Mouse (Mus musculus) forebrain, embryonic 11.5 days (tissue): ENCODE data around the gene Pnpla5. TPM values are rescaled to one million over a fixed set of nuclear protein-coding genes. Genes with fewer than 3 reads are reported as not detected.
A peak's percentile ranks its signal among the peaks of the same experiment; 100 is the strongest.
"Not testable (repeated sequence)": the region's sequence is repeated elsewhere in the genome, so short reads cannot be mapped to it uniquely, and the experiment has no call there.

Experiments used
- ATAC-seq: fragments of 200-750 bp; cut with Nextera tagmentation; replicated peaks from 2 replicates; pipeline ENCODE4 v1.8.0; 2017; ENCODE audit warnings: moderate TSS enrichment; ENCODE audit not compliant: low FRiP score
- DNase-seq: peaks from one replicate; pipeline ENCODE4 v3.0.0-alpha.2; 2017; ENCODE audit warnings: low spot score
- H3K27ac ChIP-seq: fragments of 300-500 bp; sonication (generic); 2 replicates; pipeline ENCODE4 v1.5.1; 2014; ENCODE audit warnings: low read depth, low read length
- H3K27me3 ChIP-seq: fragments of 300-500 bp; sonication (generic); 2 replicates; pipeline ENCODE4 v1.6.1; 2014; ENCODE audit warnings: mild to moderate bottlenecking, low read length, mixed read lengths; ENCODE audit not compliant: control insufficient read depth, insufficient read depth
- H3K36me3 ChIP-seq: fragments of 300-500 bp; sonication (generic); 2 replicates; pipeline ENCODE4 v1.6.1; 2014; ENCODE audit warnings: mild to moderate bottlenecking, low read length, moderate library complexity, mixed read lengths; ENCODE audit not compliant: control insufficient read depth, insufficient read depth
- H3K4me1 ChIP-seq: fragments of 300-500 bp; sonication (generic); replicated peaks from 2 replicates; pipeline ENCODE4 v1.6.1; 2014; ENCODE audit warnings: low read length, mixed read lengths; ENCODE audit not compliant: control insufficient read depth, insufficient read depth
- H3K4me2 ChIP-seq: fragments of 300-500 bp; sonication (generic); 2 replicates; pipeline ENCODE4 v1.6.1; 2014; ENCODE audit warnings: low read depth, mild to moderate bottlenecking, low read length, moderate library complexity, mixed read lengths; ENCODE audit not compliant: severe bottlenecking
- H3K4me3 ChIP-seq: fragments of 300-500 bp; sonication (generic); 2 replicates; pipeline ENCODE4 v1.5.1; 2014; ENCODE audit warnings: low read depth, low read length
- H3K9ac ChIP-seq: fragments of 300-500 bp; sonication (generic); 2 replicates; pipeline ENCODE4 v1.6.1; 2014; ENCODE audit warnings: low read length
- H3K9me3 ChIP-seq: fragments of 300-500 bp; sonication (generic); 2 replicates; pipeline ENCODE4 v1.6.1; 2016; ENCODE audit warnings: low read length, mixed read lengths; ENCODE audit not compliant: control insufficient read depth
- WGBS: fragments of 180-500 bp; shearing (Covaris S2); extraction: QIAGEN DNeasy Blood & Tissue Kit; methylation state at CpG from one replicate; pipeline ENCODE4 v1.1.7; 2014; 5-methylcytosine and 5-hydroxymethylcytosine counted together
- polyA plus RNA-seq: library from polyadenylated mRNA; unstranded; fragments of >200 nt; fragmentation: Nextera tagmentation; extraction: Ambion mirVana; gene quantifications from 2 replicates; pipeline ENCODE4 v1.2.1, GENCODE M21; 2014

Gene Pnpla5
- not detected in 2 replicates for polyA plus RNA-seq

- DNase-seq, result no peak
- ATAC-seq, result no peak
- Histone ChIP-seq H3K9ac (no peak within 1 kb of the TSS), H3K4me3 (no peak within 1 kb of the TSS), H3K4me1 (no peaks in the 10 kb centered on the region), H3K27ac (no peak within 1 kb of the TSS), H3K4me2 (no peak within 1 kb of the TSS), H3K36me3 (no peaks in the 10 kb centered on the region), H3K9me3 (no peaks in the 10 kb centered on the region), H3K27me3 (no peaks in the 10 kb centered on the region)
- WGBS, result 70% methylated on average over 8 of the region's 8 CpGs
Observed at GRCm38 (mm10) chr15:84123075-84123474, at the start of gene Pnpla5. Gene Pnpla5, minus strand, starts transcription at chr15:84123175.

GRCm38 (mm10) chr15:84171166-84171565, 48.2 kb upstream of the Pnpla5 start:
- no peak overlapping the region for H3K27ac ChIP-seq
- DNase-seq (no peak), ATAC-seq (no peak)
- no peaks in the 10 kb centered on the region for H3K9me3 ChIP-seq
- H3K36me3 ChIP-seq, result no peaks in the 10 kb centered on the region
- no peak overlapping the region for H3K4me2 ChIP-seq
- WGBS, result 82% methylated on average over 7 of the region's 7 CpGs
- peaks cover 6% of the 10 kb centered on the region; the same call in 1 of the 2 replicates for H3K27me3 ChIP-seq
- no peak overlapping the region for H3K9ac ChIP-seq
- no peak overlapping the region for H3K4me3 ChIP-seq
- peaks cover 9% of the 10 kb centered on the region for H3K4me1 ChIP-seq

- Histone ChIP-seq H3K9me3 (no peaks in the 10 kb centered on the region), H3K27ac (no peak overlapping the region), H3K4me3 (no peak overlapping the region), H3K4me2 (no peak overlapping the region), H3K9ac (no peak overlapping the region), H3K4me1 (peaks cover 9% of the 10 kb centered on the region), H3K27me3 (peaks cover 6% of the 10 kb centered on the region; the same call in 1 of the 2 replicates), H3K36me3 (no peaks in the 10 kb centered on the region)
- DNase-seq (no peak), ATAC-seq (no peak)
- WGBS, result 67% methylated on average over 1 of the region's 1 CpGs
Observed at GRCm38 (mm10) chr15:84169511-84169910, 46.5 kb upstream of the Pnpla5 start.

GRCm38 (mm10) chr15:84168170-84169161, 45.5 kb upstream of the Pnpla5 start:
- H3K27ac ChIP-seq, result no peak overlapping the region

GRCm38 (mm10) chr15:84167600-84167999, 44.6 kb upstream of the Pnpla5 start, which contains the start of gene Pnpla3:
Gene Pnpla3, plus strand, starts transcription at chr15:84167837.
- peak within 1 kb of the TSS; percentile 46 for H3K4me3 ChIP-seq
- peak; percentile 97 for DNase-seq
- 0% methylated on average over 28 of the region's 28 CpGs for WGBS
- H3K27ac ChIP-seq, result no peak within 1 kb of the TSS
- H3K4me1 ChIP-seq, result peaks cover 9% of the 10 kb centered on the region
- H3K27me3 ChIP-seq, result peaks cover 6% of the 10 kb centered on the region; the same call in 1 of the 2 replicates
- H3K36me3 ChIP-seq, result no peaks in the 10 kb centered on the region
- no peaks in the 10 kb centered on the region for H3K9me3 ChIP-seq
- H3K4me2 ChIP-seq, result peak within 1 kb of the TSS; percentile 97
- ATAC-seq, result peak; percentile 97
- H3K9ac ChIP-seq, result peak within 1 kb of the TSS; percentile 58

More at GRCm38 (mm10) chr15:84168170-84169161, 45.5 kb upstream of the Pnpla5 start:
- Histone ChIP-seq H3K9me3 (no peaks in the 10 kb centered on the region), H3K9ac (peak overlapping the region; percentile 58), H3K4me1 (peaks cover 9% of the 10 kb centered on the region), H3K36me3 (no peaks in the 10 kb centered on the region), H3K27me3 (peaks cover 6% of the 10 kb centered on the region; the same call in 1 of the 2 replicates), H3K4me3 (peak overlapping the region; percentile 46), H3K4me2 (peak overlapping the region; percentile 97)
- ATAC-seq (peak; percentile 43), DNase-seq (peak; percentile 57)
- 1% methylated on average over 28 of the region's 28 CpGs for WGBS

GRCm38 (mm10) chr15:84166818-84167217, 43.8 kb upstream of the Pnpla5 start:
- Histone ChIP-seq H3K4me3 (no peak overlapping the region), H3K9ac (no peak overlapping the region), H3K4me2 (no peak overlapping the region), H3K9me3 (no peaks in the 10 kb centered on the region), H3K27me3 (peaks cover 6% of the 10 kb centered on the region; the same call in 1 of the 2 replicates), H3K27ac (no peak overlapping the region), H3K36me3 (no peaks in the 10 kb centered on the region), H3K4me1 (peaks cover 9% of the 10 kb centered on the region)
- 68% methylated on average over 6 of the region's 6 CpGs for WGBS
- ATAC-seq (no peak), DNase-seq (no peak)

GRCm38 (mm10) chr15:84161871-84162270, 38.9 kb upstream of the Pnpla5 start:
- Histone ChIP-seq H3K4me1 (no peaks in the 10 kb centered on the region), H3K27me3 (no peaks in the 10 kb centered on the region), H3K36me3 (no peaks in the 10 kb centered on the region), H3K4me3 (no peak overlapping the region), H3K27ac (no peak overlapping the region), H3K9me3 (no peaks in the 10 kb centered on the region), H3K4me2 (no peak overlapping the region), H3K9ac (no peak overlapping the region)
- DNase-seq (no peak), ATAC-seq (no peak)
- 86% methylated on average over 6 of the region's 6 CpGs for WGBS

- not testable (repeated sequence) for H3K9ac ChIP-seq, H3K27me3 ChIP-seq, H3K9me3 ChIP-seq, ATAC-seq, H3K4me3 ChIP-seq, H3K27ac ChIP-seq, DNase-seq, H3K4me1 ChIP-seq, H3K4me2 ChIP-seq, H3K36me3 ChIP-seq
- WGBS, result 92% methylated on average over 6 of the region's 6 CpGs
Observed at GRCm38 (mm10) chr15:84157530-84157929, 34.6 kb upstream of the Pnpla5 start.
